ENCODE assay signal across 19 mouse cellular contexts in the genomic region with DNA sequence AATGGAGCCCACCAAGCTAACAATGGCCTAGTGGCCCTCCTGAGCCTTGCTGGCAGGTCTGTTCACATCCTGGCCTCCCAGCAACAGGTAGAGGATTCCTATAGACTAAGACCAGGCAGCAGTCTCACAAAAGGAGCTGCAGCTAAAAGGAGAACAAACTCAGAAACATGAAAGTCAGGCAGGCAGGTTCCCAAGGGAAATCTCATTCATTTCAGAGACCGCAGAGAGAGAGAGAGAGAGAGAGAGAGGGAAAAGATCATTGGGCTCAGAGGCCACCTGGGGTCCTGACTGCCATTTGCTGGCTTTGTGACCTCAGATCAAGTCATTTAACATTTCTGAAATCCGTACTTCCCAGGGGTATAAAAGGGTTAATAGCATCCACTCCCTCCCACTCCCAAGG.
"Had no signal": no experiment of that assay in that cellular context is flagged by ENCODE, and none has a peak within 500 bp of the region (broad histone marks: within the 10 kb centered on the region; RNA-seq: fewer than 3 reads in every experiment).

No protein-coding gene starts in this region.

- H3K4me2 ChIP-seq: kidney, embryonic 15.5 days; limb, embryonic 12.5 days; limb, embryonic 15.5 days; liver, embryonic 11.5 days; lung, embryonic 14.5 days; midbrain, embryonic 12.5 days had no signal

- H3K4me3 ChIP-seq: kidney, embryonic 15.5 days; left cerebral cortex, adult 2 months; limb, embryonic 12.5 days; limb, embryonic 15.5 days; midbrain, embryonic 12.5 days had no signal

- DNase-seq: kidney, adult 11 months; kidney, adult 8-10 months; kidney, postnatal 10 days; kidney, postnatal 36 days; layer of hippocampus, postnatal 36 days; left cerebral cortex, postnatal 4 days; liver, postnatal 0 days; lung, embryonic 14.5 days; thymus, adult 18-20 months; thymus, postnatal 36 days had no signal

- H3K27ac ChIP-seq: kidney, embryonic 15.5 days; left cerebral cortex, adult 2 months; limb, embryonic 12.5 days; limb, embryonic 15.5 days; liver, embryonic 14.5 days; macrophage; midbrain, embryonic 12.5 days had no signal

- H3K9me3 ChIP-seq: kidney, embryonic 15.5 days; limb, embryonic 12.5 days; limb, embryonic 15.5 days; midbrain, embryonic 12.5 days had no signal

- H3K4me1 ChIP-seq: kidney, embryonic 15.5 days; limb, embryonic 12.5 days; limb, embryonic 15.5 days had no signal

- H3K9ac ChIP-seq: kidney, embryonic 15.5 days; limb, embryonic 12.5 days; limb, embryonic 15.5 days; liver, embryonic 14.5 days; liver, postnatal 0 days; lung, embryonic 14.5 days; midbrain, embryonic 12.5 days had no signal

- H3K36me3 ChIP-seq: kidney, embryonic 15.5 days; limb, embryonic 12.5 days; limb, embryonic 15.5 days; midbrain, embryonic 12.5 days had no signal

- ATAC-seq: liver, postnatal 0 days; lung, postnatal 0 days had no signal

- H3K27me3 ChIP-seq: kidney, embryonic 15.5 days; limb, embryonic 12.5 days; limb, embryonic 15.5 days; midbrain, embryonic 12.5 days had no signal
